Mouse (Mus musculus): Measurements from ENCODE around the gene Pdzk1. TPM values are rescaled to one million over a fixed set of nuclear protein-coding genes. Genes with fewer than 3 reads are reported as not detected.

The Pdzk1 gene
- polyA plus RNA-seq, 2 experiments: 0.24 TPM; not detected in 1

DNA sequence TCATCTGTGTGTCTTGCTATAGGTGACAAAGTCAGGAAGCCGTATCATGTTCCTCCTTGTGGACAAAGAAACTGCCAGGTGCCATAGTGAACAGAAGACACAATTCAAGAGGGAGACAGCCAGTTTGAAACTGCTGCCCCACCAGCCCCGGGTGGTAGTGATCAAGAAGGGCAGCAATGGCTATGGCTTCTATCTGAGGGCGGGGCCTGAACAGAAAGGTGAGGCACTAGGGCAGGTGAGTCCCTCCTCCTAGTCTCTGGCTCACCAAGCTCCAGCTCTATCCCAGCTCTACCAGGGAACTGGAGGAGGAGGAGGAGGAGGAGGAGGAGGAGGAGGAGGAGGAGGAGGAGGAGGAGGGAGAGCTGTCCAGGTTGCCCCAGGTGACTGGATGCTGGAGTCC is 26.7 kb downstream of the Pdzk1 start:
- H3K4me2 ChIP-seq (replicated peaks; ENCODE audit: low read depth, low read length, severe bottlenecking): no peak overlapping the region
- H3K4me3 ChIP-seq (replicated peaks; ENCODE audit: low read length): no peak overlapping the region
- H3K9me3 ChIP-seq (ENCODE audit: control insufficient read depth, low read length): no peaks in the 10 kb centered on the region
- H3K36me3 ChIP-seq (ENCODE audit: control insufficient read depth, insufficient read depth, low read length): peaks cover 3% of the 10 kb centered on the region; the same call in 1 of the 2 replicates
- H3K9ac ChIP-seq (ENCODE audit: low read depth, low read length, severe bottlenecking): no peak overlapping the region
- ATAC-seq (ENCODE audit: low FRiP score, low read depth): no peak
- no peak overlapping the region for H3K27ac ChIP-seq (replicated peaks; ENCODE audit: low read depth, low read length)
- no peaks in the 10 kb centered on the region for H3K4me1 ChIP-seq (ENCODE audit: control insufficient read depth, insufficient read depth, low read length)
- 86% methylated on average over 3 of the region's 3 CpGs for WGBS
- no peak for DNase-seq (ENCODE audit: low spot score)
- no peaks in the 10 kb centered on the region for H3K27me3 ChIP-seq (ENCODE audit: control insufficient read depth, insufficient read depth, low read length)
- TF ChIP-seq POLR2A (IDR thresholded peaks at IDR 0.05; ENCODE audit: borderline replicate concordance, extremely low read depth, insufficient read depth, insufficient read length): no peak

GRCm38 (mm10) chr3:96860498-96860897 is 31.4 kb downstream of the Pdzk1 start:
- H3K9me3 ChIP-seq (ENCODE audit: control insufficient read depth, low read length): no peaks in the 10 kb centered on the region
- peaks cover 3% of the 10 kb centered on the region; the same call in 1 of the 2 replicates for H3K36me3 ChIP-seq (ENCODE audit: control insufficient read depth, insufficient read depth, low read length)
- H3K27me3 ChIP-seq (ENCODE audit: control insufficient read depth, insufficient read depth, low read length): no peaks in the 10 kb centered on the region
- no peak overlapping the region for H3K4me2 ChIP-seq (replicated peaks; ENCODE audit: low read depth, low read length, severe bottlenecking)
- DNase-seq (ENCODE audit: low spot score) (no peak), ATAC-seq (ENCODE audit: low FRiP score, low read depth) (no peak)
- WGBS: 88% methylated on average over 5 of the region's 5 CpGs
- H3K4me1 ChIP-seq (ENCODE audit: control insufficient read depth, insufficient read depth, low read length): no peaks in the 10 kb centered on the region
- no peak for TF ChIP-seq POLR2A (IDR thresholded peaks at IDR 0.05; ENCODE audit: borderline replicate concordance, extremely low read depth, insufficient read depth, insufficient read length)
- H3K4me3 ChIP-seq (replicated peaks; ENCODE audit: low read length): no peak overlapping the region
- H3K27ac ChIP-seq (replicated peaks; ENCODE audit: low read depth, low read length): no peak overlapping the region
- H3K9ac ChIP-seq (ENCODE audit: low read depth, low read length, severe bottlenecking): no peak overlapping the region

- no peak for TF ChIP-seq POLR2A (IDR thresholded peaks at IDR 0.05; ENCODE audit: borderline replicate concordance, extremely low read depth, insufficient read depth, insufficient read length)
- H3K9me3 ChIP-seq (ENCODE audit: control insufficient read depth, low read length): no peaks in the 10 kb centered on the region
- H3K36me3 ChIP-seq (ENCODE audit: control insufficient read depth, insufficient read depth, low read length): peaks cover 42% of the 10 kb centered on the region
- no peak overlapping the region for H3K4me3 ChIP-seq (replicated peaks; ENCODE audit: low read length)
- no peaks in the 10 kb centered on the region for H3K4me1 ChIP-seq (ENCODE audit: control insufficient read depth, insufficient read depth, low read length)
- ATAC-seq (ENCODE audit: low FRiP score, low read depth): no peak
- no peak for DNase-seq (ENCODE audit: low spot score)
- no peaks in the 10 kb centered on the region for H3K27me3 ChIP-seq (ENCODE audit: control insufficient read depth, insufficient read depth, low read length)
- H3K27ac ChIP-seq (replicated peaks; ENCODE audit: low read depth, low read length): no peak overlapping the region
- 87% methylated on average over 3 of the region's 3 CpGs for WGBS
- no peak overlapping the region for H3K4me2 ChIP-seq (replicated peaks; ENCODE audit: low read depth, low read length, severe bottlenecking)
- H3K9ac ChIP-seq (ENCODE audit: low read depth, low read length, severe bottlenecking): no peak overlapping the region
Measured at GRCm38 (mm10) chr3:96867863-96868262, 38.8 kb downstream of the Pdzk1 start.

- H3K9me3 ChIP-seq (ENCODE audit: control insufficient read depth, low read length): no peaks in the 10 kb centered on the region
- H3K27me3 ChIP-seq (ENCODE audit: control insufficient read depth, insufficient read depth, low read length): no peaks in the 10 kb centered on the region
- no peak overlapping the region for H3K4me2 ChIP-seq (replicated peaks; ENCODE audit: low read depth, low read length, severe bottlenecking)
- H3K4me3 ChIP-seq (replicated peaks; ENCODE audit: low read length): no peak overlapping the region
- H3K9ac ChIP-seq (ENCODE audit: low read depth, low read length, severe bottlenecking): no peak overlapping the region
- no peak for TF ChIP-seq POLR2A (IDR thresholded peaks at IDR 0.05; ENCODE audit: borderline replicate concordance, extremely low read depth, insufficient read depth, insufficient read length)
- no peak overlapping the region for H3K27ac ChIP-seq (replicated peaks; ENCODE audit: low read depth, low read length)
- DNase-seq (ENCODE audit: low spot score): no peak
- 93% methylated on average over 8 of the region's 8 CpGs for WGBS
- H3K4me1 ChIP-seq (ENCODE audit: control insufficient read depth, insufficient read depth, low read length): no peaks in the 10 kb centered on the region
- H3K36me3 ChIP-seq (ENCODE audit: control insufficient read depth, insufficient read depth, low read length): peaks cover 49% of the 10 kb centered on the region
- no peak for ATAC-seq (ENCODE audit: low FRiP score, low read depth)
Measured at GRCm38 (mm10) chr3:96868566-96868965, 39.5 kb downstream of the Pdzk1 start.

DNA sequence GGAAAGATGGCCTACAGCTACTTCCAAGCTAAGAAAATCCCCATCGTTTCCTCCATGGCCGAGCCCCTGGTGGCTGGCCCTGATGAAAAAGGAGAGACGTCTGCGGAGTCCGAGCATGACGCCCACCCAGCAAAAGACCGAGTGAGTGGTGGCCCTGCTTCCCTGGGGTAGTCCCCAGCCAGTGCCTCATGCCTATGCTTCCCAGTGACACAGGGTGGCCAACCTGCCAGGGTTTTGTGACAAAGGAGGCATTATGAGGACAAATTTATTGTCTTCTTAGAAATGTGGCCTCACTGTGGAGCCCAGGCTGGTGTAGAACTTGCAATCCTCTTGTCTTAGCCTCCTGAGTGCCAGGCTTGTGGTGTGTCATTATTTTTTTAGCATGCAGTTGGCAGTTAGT is 40.0 kb downstream of the Pdzk1 start:
- H3K9ac ChIP-seq (ENCODE audit: low read depth, low read length, severe bottlenecking): no peak overlapping the region
- 90% methylated on average over 7 of the region's 7 CpGs for WGBS
- no peak for TF ChIP-seq POLR2A (IDR thresholded peaks at IDR 0.05; ENCODE audit: borderline replicate concordance, extremely low read depth, insufficient read depth, insufficient read length)

GRCm38 (mm10) chr3:96870270-96870669 is 41.2 kb downstream of the Pdzk1 start:
- Histone ChIP-seq H3K4me3 (replicated peaks; ENCODE audit: low read length) (no peak overlapping the region), H3K36me3 (ENCODE audit: control insufficient read depth, insufficient read depth, low read length) (peaks cover 62% of the 10 kb centered on the region), H3K9ac (ENCODE audit: low read depth, low read length, severe bottlenecking) (no peak overlapping the region), H3K9me3 (ENCODE audit: control insufficient read depth, low read length) (no peaks in the 10 kb centered on the region), H3K27ac (replicated peaks; ENCODE audit: low read depth, low read length) (no peak overlapping the region), H3K4me2 (replicated peaks; ENCODE audit: low read depth, low read length, severe bottlenecking) (no peak overlapping the region), H3K4me1 (ENCODE audit: control insufficient read depth, insufficient read depth, low read length) (no peaks in the 10 kb centered on the region), H3K27me3 (ENCODE audit: control insufficient read depth, insufficient read depth, low read length) (no peaks in the 10 kb centered on the region)
- no peak for TF ChIP-seq POLR2A (IDR thresholded peaks at IDR 0.05; ENCODE audit: borderline replicate concordance, extremely low read depth, insufficient read depth, insufficient read length)
- ATAC-seq (ENCODE audit: low FRiP score, low read depth): no peak
- 82% methylated on average over 2 of the region's 2 CpGs for WGBS
- DNase-seq (ENCODE audit: low spot score): no peak

More for the DNA sequence above, 40.0 kb downstream of the Pdzk1 start:
- DNase-seq (ENCODE audit: low spot score): no peak
- Histone ChIP-seq H3K4me1 (ENCODE audit: control insufficient read depth, insufficient read depth, low read length) (no peaks in the 10 kb centered on the region), H3K27me3 (ENCODE audit: control insufficient read depth, insufficient read depth, low read length) (no peaks in the 10 kb centered on the region), H3K36me3 (ENCODE audit: control insufficient read depth, insufficient read depth, low read length) (peaks cover 53% of the 10 kb centered on the region), H3K27ac (replicated peaks; ENCODE audit: low read depth, low read length) (no peak overlapping the region), H3K9me3 (ENCODE audit: control insufficient read depth, low read length) (no peaks in the 10 kb centered on the region), H3K4me3 (replicated peaks; ENCODE audit: low read length) (no peak overlapping the region), H3K4me2 (replicated peaks; ENCODE audit: low read depth, low read length, severe bottlenecking) (no peak overlapping the region)
- no peak for ATAC-seq (ENCODE audit: low FRiP score, low read depth)

All from limb, embryonic 14.5 days (tissue).